Comparison of ENCODE assay signal across 26 mouse cellular contexts in genomic region chr4:88503753-88504152, GRCm38 (mm10). TPM values are rescaled to one million over a fixed set of nuclear protein-coding genes. Genes with fewer than 3 reads are reported as not detected.
A peak's percentile ranks its signal among the peaks of the same experiment; 100 is the strongest.
DNase-seq lines count a peak whose midpoint lies in the region; ATAC-seq and TF ChIP-seq lines count a peak whose summit lies in the region.
"Had no signal": no experiment of that assay in that cellular context is flagged by ENCODE, and none has a peak within 500 bp of the region (broad histone marks: within the 10 kb centered on the region; RNA-seq: fewer than 3 reads in every experiment).

No protein-coding gene starts in this region.

- peak; percentile 85 for DNase-seq in heart, adult 11 months
- DNase-seq in heart, postnatal 4 days = no peak
- DNase-seq in embryonic facial prominence, embryonic 14.5 days (ENCODE audit: low spot score) = peak; percentile 93
- DNase-seq in limb, embryonic 11.5 days (ENCODE audit: low spot score) = peak; percentile 64
- no peak for DNase-seq in adrenal gland, postnatal 36 days
- DNase-seq in cerebellum, adult 8-10 months = no peak
- DNase-seq in midbrain, postnatal 0 days (ENCODE audit: low spot score) = no peak
- DNase-seq: adrenal gland, adult 8-10 months; cerebellum, adult 2 months; gastrocnemius, postnatal 14 days; liver, embryonic 13.5 days; lung, postnatal 10 days; right cerebral cortex, adult 18-20 months had no signal

- whole genome bisulfite sequencing in embryonic facial prominence, embryonic 14.5 days = 15% methylated on average over 4 of the region's 4 CpGs
- 30% methylated on average over 4 of the region's 4 CpGs for WGBS in limb, embryonic 11.5 days
- WGBS in midbrain, postnatal 0 days = 75% methylated on average over 4 of the region's 4 CpGs

- no peak overlapping the region for H3K9ac ChIP-seq in embryonic facial prominence, embryonic 14.5 days (ENCODE audit: low read depth, low read length)
- H3K9ac ChIP-seq in limb, embryonic 11.5 days (ENCODE audit: low read length) = no peak overlapping the region
- H3K9ac ChIP-seq in midbrain, postnatal 0 days (replicated peaks; ENCODE audit: low read length, poor library complexity, severe bottlenecking) = no peak overlapping the region
- H3K9ac ChIP-seq: heart, embryonic 12.5 days; liver, embryonic 13.5 days; neural tube, embryonic 15.5 days had no signal

- H3K4me1 ChIP-seq in embryonic facial prominence, embryonic 14.5 days (ENCODE audit: control insufficient read depth, insufficient read depth, low read length) = peaks cover 7% of the 10 kb centered on the region; the same call in 1 of the 2 replicates
- no peaks in the 10 kb centered on the region for H3K4me1 ChIP-seq in limb, embryonic 11.5 days (ENCODE audit: control insufficient read depth, insufficient read depth, low read length)
- no peaks in the 10 kb centered on the region for H3K4me1 ChIP-seq in midbrain, postnatal 0 days (ENCODE audit: insufficient read depth, low read length)
- H3K4me1 ChIP-seq: heart, embryonic 12.5 days; hindbrain, embryonic 10.5 days; liver, embryonic 13.5 days; neural tube, embryonic 15.5 days had no signal

- ATAC-seq in embryonic facial prominence, embryonic 14.5 days (ENCODE audit: low read depth) = peak; percentile 84
- peak; percentile 82; the same call in 1 of the 2 replicates for ATAC-seq in limb, embryonic 11.5 days (ENCODE audit: insufficient number of reproducible peaks, low FRiP score, low TSS enrichment, low read depth)
- ATAC-seq in erythroid progenitor cell, adult 5-6 weeks (replicated peaks; ENCODE audit: low FRiP score, poor library complexity, severe bottlenecking) = no peak
- no peak for ATAC-seq in midbrain, postnatal 0 days (ENCODE audit: low FRiP score)
- ATAC-seq: forebrain, embryonic 16.5 days; intestine, embryonic 16.5 days had no signal

- no peak overlapping the region for H3K4me3 ChIP-seq in embryonic facial prominence, embryonic 14.5 days (ENCODE audit: low read depth, low read length)
- H3K4me3 ChIP-seq in limb, embryonic 11.5 days (ENCODE audit: low read depth, low read length) = no peak overlapping the region
- no peak overlapping the region for H3K4me3 ChIP-seq in midbrain, postnatal 0 days (ENCODE audit: low read depth, low read length)
- H3K4me3 ChIP-seq: heart, embryonic 12.5 days; hindbrain, embryonic 10.5 days; liver, embryonic 13.5 days; neural tube, embryonic 15.5 days had no signal

- TF ChIP-seq CTCF in midbrain, postnatal 0 days (IDR thresholded peaks at IDR 0.05) = no peak

- H3K27me3 ChIP-seq in embryonic facial prominence, embryonic 14.5 days (replicated peaks; ENCODE audit: control insufficient read depth, insufficient read depth, low read length) = no peaks in the 10 kb centered on the region
- H3K27me3 ChIP-seq in limb, embryonic 11.5 days (ENCODE audit: control insufficient read depth, insufficient read depth, low read length) = no peaks in the 10 kb centered on the region
- H3K27me3 ChIP-seq in midbrain, postnatal 0 days (ENCODE audit: insufficient read depth, low read length) = no peaks in the 10 kb centered on the region
- H3K27me3 ChIP-seq: heart, embryonic 12.5 days; liver, embryonic 13.5 days; neural tube, embryonic 15.5 days had no signal

- peak overlapping the region; percentile 78 for H3K27ac ChIP-seq in embryonic facial prominence, embryonic 14.5 days (replicated peaks; ENCODE audit: low read depth, low read length)
- H3K27ac ChIP-seq in limb, embryonic 11.5 days (replicated peaks; ENCODE audit: low read depth, low read length) = no peak overlapping the region; the same call in 1 of the 2 replicates
- H3K27ac ChIP-seq in midbrain, postnatal 0 days (ENCODE audit: low read depth, low read length) = no peak overlapping the region
- H3K27ac ChIP-seq: hindbrain, embryonic 10.5 days; liver, embryonic 13.5 days had no signal

- no peaks in the 10 kb centered on the region for H3K36me3 ChIP-seq in embryonic facial prominence, embryonic 14.5 days (ENCODE audit: control insufficient read depth, insufficient read depth, low read length)
- H3K36me3 ChIP-seq in limb, embryonic 11.5 days (ENCODE audit: control insufficient read depth, insufficient read depth, low read length) = no peaks in the 10 kb centered on the region
- H3K36me3 ChIP-seq in midbrain, postnatal 0 days (ENCODE audit: insufficient read depth, low read length) = no peaks in the 10 kb centered on the region
- H3K36me3 ChIP-seq: G1E; heart, embryonic 12.5 days; hindbrain, embryonic 10.5 days; liver, embryonic 13.5 days; neural tube, embryonic 15.5 days had no signal

- H3K4me2 ChIP-seq in embryonic facial prominence, embryonic 14.5 days (ENCODE audit: low read depth, low read length) = no peak overlapping the region
- no peak overlapping the region for H3K4me2 ChIP-seq in limb, embryonic 11.5 days (ENCODE audit: low read depth, severe bottlenecking)
- H3K4me2 ChIP-seq in midbrain, postnatal 0 days (ENCODE audit: low read depth, low read length, poor library complexity, severe bottlenecking) = no peak overlapping the region
- H3K4me2 ChIP-seq: heart, embryonic 12.5 days; liver, embryonic 13.5 days; midbrain, embryonic 11.5 days; neural tube, embryonic 15.5 days had no signal

- no peaks in the 10 kb centered on the region for H3K9me3 ChIP-seq in embryonic facial prominence, embryonic 14.5 days (ENCODE audit: control insufficient read depth, low read length)
- no peaks in the 10 kb centered on the region for H3K9me3 ChIP-seq in limb, embryonic 11.5 days (ENCODE audit: control insufficient read depth, low read length)
- no peaks in the 10 kb centered on the region for H3K9me3 ChIP-seq in midbrain, postnatal 0 days (ENCODE audit: low read length)
- H3K9me3 ChIP-seq: G1E; heart, embryonic 12.5 days; hindbrain, embryonic 10.5 days; liver, embryonic 13.5 days; neural tube, embryonic 15.5 days had no signal

RNA-seq across cellular contexts. Expression of gene Ifnb1, which starts 18.8 kb away (rescaled TPM):
- total RNA-seq in heart, postnatal 4 days (2021) = not detected
- polyA plus RNA-seq in embryonic facial prominence, embryonic 14.5 days (2014; fragmentation: Nextera tagmentation; extraction: Ambion mirVana) = not detected in 2 replicates
- not detected in 2 replicates for polyA plus RNA-seq in limb, embryonic 11.5 days (2014; fragmentation: Nextera tagmentation; extraction: Ambion mirVana)
- total RNA-seq in adrenal gland, postnatal 36 days (2021) = not detected
- total RNA-seq in erythroid progenitor cell, adult 5-6 weeks (2015; ENCODE audit: low replicate concordance) = not detected in 2 replicates
- not detected in 2 replicates for total RNA-seq in erythroid progenitor cell, adult 5-6 weeks (2017; ENCODE audit: low replicate concordance)
- not detected in 2 replicates for total RNA-seq in midbrain, postnatal 0 days (2014; rRNA removed)
- not detected in 2 replicates for polyA plus RNA-seq in midbrain, postnatal 0 days (2015; fragmentation: Nextera tagmentation; extraction: Ambion mirVana)
- total RNA-seq: adrenal gland, adult 8-10 months; G1E; gastrocnemius, postnatal 14 days; layer of hippocampus, adult 8-10 months had no signal
- polyA plus RNA-seq: C2C12; cerebellum, adult 2 months; forebrain, embryonic 16.5 days; G1E; heart, embryonic 12.5 days; hindbrain, embryonic 10.5 days; intestine, embryonic 16.5 days; kidney, embryonic 16.5 days; liver, embryonic 13.5 days; midbrain, embryonic 11.5 days; neural tube, embryonic 15.5 days; spleen, adult 2 months; testis, adult 2 months had no signal

RNA-seq across cellular contexts. Expression of gene Ifna15, which starts 54.3 kb away (rescaled TPM):
- total RNA-seq in heart, postnatal 4 days (2021) = not detected
- not detected in 2 replicates for polyA plus RNA-seq in embryonic facial prominence, embryonic 14.5 days (2014; fragmentation: Nextera tagmentation; extraction: Ambion mirVana)
- not detected in 2 replicates for polyA plus RNA-seq in limb, embryonic 11.5 days (2014; fragmentation: Nextera tagmentation; extraction: Ambion mirVana)
- not detected for total RNA-seq in adrenal gland, postnatal 36 days (2021)
- not detected in 2 replicates for total RNA-seq in erythroid progenitor cell, adult 5-6 weeks (2015; ENCODE audit: low replicate concordance)
- not detected in 2 replicates for total RNA-seq in erythroid progenitor cell, adult 5-6 weeks (2017; ENCODE audit: low replicate concordance)
- total RNA-seq in midbrain, postnatal 0 days (2014; rRNA removed) = not detected in 2 replicates
- polyA plus RNA-seq in midbrain, postnatal 0 days (2015; fragmentation: Nextera tagmentation; extraction: Ambion mirVana) = not detected in 2 replicates
- total RNA-seq: adrenal gland, adult 8-10 months; G1E; gastrocnemius, postnatal 14 days; layer of hippocampus, adult 8-10 months had no signal
- polyA plus RNA-seq: C2C12; cerebellum, adult 2 months; forebrain, embryonic 16.5 days; G1E; heart, embryonic 12.5 days; hindbrain, embryonic 10.5 days; intestine, embryonic 16.5 days; kidney, embryonic 16.5 days; liver, embryonic 13.5 days; midbrain, embryonic 11.5 days; neural tube, embryonic 15.5 days; spleen, adult 2 months; testis, adult 2 months had no signal

Comparison
In these comparisons a context has a peak if more than half of its experiments do, and no peak if none do; other contexts are left out.
1. DNase-seq: peak in heart, adult 11 months (single experiment), embryonic facial prominence, embryonic 14.5 days (single experiment) and limb, embryonic 11.5 days (single experiment); none in heart, postnatal 4 days (single experiment), adrenal gland, postnatal 36 days (0 of 2), cerebellum, adult 8-10 months (single experiment) and midbrain, postnatal 0 days (single experiment).
2. ATAC-seq: peak in embryonic facial prominence, embryonic 14.5 days (single experiment) and limb, embryonic 11.5 days (single experiment); none in erythroid progenitor cell, adult 5-6 weeks (single experiment) and midbrain, postnatal 0 days (single experiment).